Mouse (Mus musculus) liver, embryonic 14.5 days (tissue): ENCODE results near the gene Rnaset2b. TPM values are rescaled to one million over a fixed set of nuclear protein-coding genes. Genes with fewer than 3 reads are reported as not detected.
"Not testable (repeated sequence)": the region's sequence is repeated elsewhere in the genome, so short reads cannot be mapped to it uniquely, and the experiment has no call there.

Experiments
- ATAC-seq: fragments of 200-750 bp; cut with Nextera tagmentation; 2 replicates; pipeline ENCODE4 v1.8.0; 2017; ENCODE audit warnings: moderate number of reproducible peaks, mild to moderate bottlenecking, moderate library complexity; ENCODE audit not compliant: insufficient read depth
- DNase-seq, 3 experiments: peaks; one replicate each; pipeline ENCODE4 v3.0.0-alpha.2; 2012 to 2013; ENCODE audit warnings: low read depth in 3 of 3, low spot score in 3 of 3
- H3K27ac ChIP-seq: fragments of 300-500 bp; sonication (generic); 2 replicates; pipeline ENCODE4 v1.5.1; 2014; ENCODE audit warnings: moderate library complexity, mild to moderate bottlenecking, control low read depth, inconsistent platforms
- H3K27me3 ChIP-seq: fragments of 300-500 bp; sonication (generic); 2 replicates; pipeline ENCODE4 v1.6.1; 2014; ENCODE audit warnings: mild to moderate bottlenecking, low read length, moderate library complexity; ENCODE audit not compliant: control insufficient read depth, insufficient read depth
- H3K36me3 ChIP-seq: fragments of 300-500 bp; sonication (generic); replicated peaks from 2 replicates; pipeline ENCODE4 v1.6.1; 2014; ENCODE audit warnings: low read depth; ENCODE audit not compliant: control insufficient read depth, insufficient read depth
- H3K4me1 ChIP-seq, 2 experiments: fragments of 200-500 bp in 1 of 2; fragments of 300-500 bp in 1 of 2; sonication (generic) in 1 of 2; replicated peaks; 2 replicates each; pipeline ENCODE4 v1.6.1; 2012 to 2014; ENCODE audit warnings: antibody characterized with exemption in 1 of 2, inconsistent platforms in 1 of 2, low read length in 1 of 2; ENCODE audit not compliant: control insufficient read depth in 2 of 2, insufficient read depth in 2 of 2
- H3K4me2 ChIP-seq: fragments of 300-500 bp; sonication (generic); 2 replicates; pipeline ENCODE4 v1.6.1; 2014; ENCODE audit warnings: low read depth, mild to moderate bottlenecking, control low read depth, moderate library complexity
- H3K4me3 ChIP-seq, 2 experiments: fragments of 200-500 bp in 1 of 2; fragments of 300-500 bp in 1 of 2; sonication (generic) in 1 of 2; 2 replicates each; pipeline ENCODE4 v1.5.1; 2012 to 2014; ENCODE audit warnings: low read depth in 2 of 2, low read length in 2 of 2, mild to moderate bottlenecking in 2 of 2, control low read depth in 1 of 2, inconsistent platforms in 1 of 2, moderate library complexity in 1 of 2; ENCODE audit not compliant: insufficient read depth in 1 of 2
- H3K9ac ChIP-seq: fragments of 300-500 bp; sonication (generic); replicated peaks from 2 replicates; pipeline ENCODE4 v1.6.1; 2014; ENCODE audit warnings: mild to moderate bottlenecking, control low read depth, moderate library complexity
- H3K9me3 ChIP-seq: fragments of 300-500 bp; sonication (generic); 2 replicates; pipeline ENCODE4 v1.6.1; 2016; ENCODE audit warnings: low read length, mixed read lengths; ENCODE audit not compliant: control insufficient read depth
- WGBS: fragments of 180-500 bp; shearing (Covaris S2); extraction: QIAGEN DNeasy Blood & Tissue Kit; methylation state at CpG from one replicate; pipeline ENCODE4 v1.1.7; 2014; ENCODE audit not compliant: insufficient replicate concordance; 5-methylcytosine and 5-hydroxymethylcytosine counted together
- polyA plus RNA-seq, 2 experiments: library from polyadenylated mRNA; depleted of rRNA in 1 of 2; stranded (reverse) in 1 of 2; unstranded in 1 of 2; fragments of >200 nt; fragmentation: Nextera tagmentation in 1 of 2; extraction: Ambion mirVana in 1 of 2; gene quantifications; 2 replicates each; pipeline versions ENCODE4 v1.2.1 to v1.2.3; 2012 to 2014

Rnaset2b gene
- polyA plus RNA-seq, 2 experiments, result 63.3 to 94.6 TPM

- ATAC-seq, DNase-seq, H3K9me3 ChIP-seq, H3K4me2 ChIP-seq, H3K36me3 ChIP-seq, H3K4me1 ChIP-seq, H3K27ac ChIP-seq, H3K27me3 ChIP-seq, H3K4me3 ChIP-seq, H3K9ac ChIP-seq: not testable (repeated sequence)
- WGBS, result 43% methylated on average over 3 of the region's 17 CpGs
Measured at GRCm38 (mm10) chr17:7033192-7034166, 63.0 kb downstream of the Rnaset2b start.

Other genes starting within 250 kb of the Rnaset2b start
- gene Ezr, start 187.8 kb upstream of the Rnaset2b start, polyA plus RNA-seq (2012; rRNA removed), result 17.6 and 31.2 TPM in 2 replicates
- gene Ezr, start 187.8 kb upstream of the Rnaset2b start, polyA plus RNA-seq (2014; fragmentation: Nextera tagmentation; extraction: Ambion mirVana), result 41.7 and 52.8 TPM in 2 replicates
- 4.5 and 5.4 TPM in 2 replicates for gene Rsph3b, start 22.0 kb upstream of the Rnaset2b start, polyA plus RNA-seq (2012; rRNA removed)
- gene Rsph3b, start 22.0 kb upstream of the Rnaset2b start, polyA plus RNA-seq (2014; fragmentation: Nextera tagmentation; extraction: Ambion mirVana), result 11.0 and 14.0 TPM in 2 replicates
- 8.8 and 11.2 TPM in 2 replicates for gene Tagap1, start 9.5 kb upstream of the Rnaset2b start, polyA plus RNA-seq (2012; rRNA removed)
- gene Tagap1, start 9.5 kb upstream of the Rnaset2b start, polyA plus RNA-seq (2014; fragmentation: Nextera tagmentation; extraction: Ambion mirVana), result 12.4 and 14.7 TPM in 2 replicates
- gene Gm49721, start 8.3 kb downstream of the Rnaset2b start, polyA plus RNA-seq (2012; rRNA removed), result 0.10 and 0.15 TPM in 2 replicates
- gene Gm49721, start 8.3 kb downstream of the Rnaset2b start, polyA plus RNA-seq (2014; fragmentation: Nextera tagmentation; extraction: Ambion mirVana), result 0.06 TPM in 1 of 2 replicates, not detected in the other
- not detected in 2 replicates for gene Gm1604a, start 54.9 kb downstream of the Rnaset2b start, polyA plus RNA-seq (2012; rRNA removed)
- 0.14 TPM in 1 of 2 replicates, not detected in the other for gene Gm1604a, start 54.9 kb downstream of the Rnaset2b start, polyA plus RNA-seq (2014; fragmentation: Nextera tagmentation; extraction: Ambion mirVana)
- 1.0 and 1.1 TPM in 2 replicates for gene Rps6ka2, start 199.5 kb downstream of the Rnaset2b start, polyA plus RNA-seq (2012; rRNA removed)
- gene Rps6ka2, start 199.5 kb downstream of the Rnaset2b start, polyA plus RNA-seq (2014; fragmentation: Nextera tagmentation; extraction: Ambion mirVana), result 0.89 and 1.2 TPM in 2 replicates